Mouse (Mus musculus) cerebellum, postnatal 14 days (tissue): ENCODE data around the gene Olfr68.
"Not testable (repeated sequence)": the region's sequence is repeated elsewhere in the genome, so short reads cannot be mapped to it uniquely, and the experiment has no call there.

ENCODE experiments used
- DNase-seq, 2 experiments: peaks; one replicate each; pipeline ENCODE4 v3.0.0; 2021; ENCODE audit warnings: mixed read lengths in 2 of 2

Gene Olfr68

GRCm38 (mm10) chr7:103762212-103762611 is 17.3 kb downstream of the Olfr68 start:
- not testable (repeated sequence) for DNase-seq

- DNase-seq = no peak
Measured at GRCm38 (mm10) chr7:103757233-103757632, 22.3 kb downstream of the Olfr68 start, which contains the start of gene Olfr630. Gene Olfr630 (minus strand): TSS chr7:103757333.

- no peak for DNase-seq
Measured at GRCm38 (mm10) chr7:103744843-103745242, 34.7 kb downstream of the Olfr68 start, which contains the start of gene Olfr629. Gene Olfr629 (minus strand): TSS chr7:103744943.

GRCm38 (mm10) chr7:103730074-103730473 is 49.4 kb downstream of the Olfr68 start, which contains the start of gene Olfr628:
Gene Olfr628 (plus strand): TSS chr7:103730374.
- no peak for DNase-seq
